Mouse (Mus musculus) myocyte (in vitro differentiated cells): Measurements from ENCODE around the gene Gpr37l1.

Source experiments
- CEBPB ChIP-seq: IDR thresholded peaks from 2 replicates; pipeline ENCODE4 v1.6.1; 2011; ENCODE audit warnings: mild to moderate bottlenecking, moderate library complexity; ENCODE audit not compliant: poor library complexity, insufficient read depth, severe bottlenecking
- E2F4 ChIP-seq: IDR thresholded peaks from one replicate; pipeline ENCODE4 v1.6.1; 2011; ENCODE audit warnings: mild to moderate bottlenecking, control low read depth, moderate library complexity; ENCODE audit not compliant: insufficient read depth
- MAX ChIP-seq: IDR thresholded peaks from one replicate; pipeline ENCODE4 v1.6.1; 2011; ENCODE audit warnings: low read depth, mild to moderate bottlenecking, control low read depth
- MYOD1 ChIP-seq, 3 experiments: IDR thresholded peaks; one replicate each; pipeline ENCODE4 v1.6.1; 2011; ENCODE audit warnings: control low read depth in 2 of 3, low read depth in 2 of 3, mild to moderate bottlenecking in 2 of 3, moderate library complexity in 1 of 3; ENCODE audit not compliant: insufficient read length in 2 of 3, control insufficient read depth in 1 of 3
- MYOG ChIP-seq, 3 experiments: IDR thresholded peaks; one replicate each; pipeline ENCODE4 v1.6.1; 2011; ENCODE audit warnings: control low read depth in 2 of 3, low read depth in 2 of 3, mild to moderate bottlenecking in 2 of 3; ENCODE audit not compliant: insufficient read length in 2 of 3, control insufficient read depth in 1 of 3, insufficient read depth in 1 of 3
- POLR2A ChIP-seq: IDR thresholded peaks from one replicate; pipeline ENCODE4 v1.6.1; 2011; ENCODE audit warnings: low read depth, mild to moderate bottlenecking, control low read depth, moderate library complexity; ENCODE audit not compliant: insufficient read length
- POLR2AphosphoS2 ChIP-seq: IDR thresholded peaks from one replicate; pipeline ENCODE4 v1.6.1; 2011; ENCODE audit warnings: low read depth, control low read depth; ENCODE audit not compliant: insufficient read length
- USF1 ChIP-seq: IDR thresholded peaks from one replicate; pipeline ENCODE4 v1.6.1; 2011; ENCODE audit warnings: low read depth, mild to moderate bottlenecking, control low read depth, moderate library complexity

GRCm38 (mm10) chr1:135131560-135131959, 35.9 kb downstream of the Gpr37l1 start:
- no peak for TF ChIP-seq CEBPB
- no peak for TF ChIP-seq MYOD1 (IDR thresholded peaks at IDR 0.05; ENCODE audit: control insufficient read depth in 1 of 3, insufficient read length in 2 of 3, low read depth in 2 of 3)
- TF ChIP-seq POLR2A, result no peak
- no peak for TF ChIP-seq USF1
- no peak for TF ChIP-seq E2F4
- no peak for TF ChIP-seq POLR2AphosphoS2
- TF ChIP-seq MAX, result no peak
- no peak for TF ChIP-seq MYOG (IDR thresholded peaks at IDR 0.05; ENCODE audit: control insufficient read depth in 1 of 3, insufficient read depth in 1 of 3, insufficient read length in 2 of 3, low read depth in 2 of 3)
